Mouse (Mus musculus): ENCODE data around the gene Zdhhc21.

- TF ChIP-seq POLR2A (IDR thresholded peaks at IDR 0.05; ENCODE audit: low read depth, low read length) (no peak), CTCF (IDR thresholded peaks at IDR 0.05; ENCODE audit: extremely low read depth, insufficient read depth, insufficient read length, insufficient replicate concordance) (no peak)
Observed at GRCm38 (mm10) chr4:82885535-82885913, 25.8 kb upstream of the Zdhhc21 start.

All from spleen, adult 2 months (tissue).